Mouse (Mus musculus): ENCODE measurements around the gene Alpl.

- TF ChIP-seq CTCF (IDR thresholded peaks at IDR 0.05; ENCODE audit: control insufficient read depth, insufficient read depth, insufficient replicate concordance, low read depth, low read length) (peak; percentile 99), POLR2A (IDR thresholded peaks at IDR 0.05; ENCODE audit: control insufficient read depth, low read depth, low read length) (peak; percentile 16; the same call in 1 of the 2 replicates)
These were observed 71.4 kb downstream of the Alpl start for GRCm38 (mm10) chr4:137724766-137725165.

Measured in testis, adult 2 months (tissue).